18 mouse cellular contexts compared by ENCODE assay signal in genomic region chr2:117113762-117114161, GRCm38 (mm10). TPM values are rescaled to one million over a fixed set of nuclear protein-coding genes. Genes with fewer than 3 reads are reported as not detected.
DNase-seq lines count a peak whose midpoint lies in the region; ATAC-seq and TF ChIP-seq lines count a peak whose summit lies in the region.
"Had no signal": no experiment of that assay in that cellular context is flagged by ENCODE, and none has a peak within 500 bp of the region (broad histone marks: within the 10 kb centered on the region; RNA-seq: fewer than 3 reads in every experiment).

No protein-coding gene starts in this region.

- H3K4me3 ChIP-seq in embryonic facial prominence, embryonic 14.5 days (ENCODE audit: low read depth, low read length), result no peak overlapping the region
- no peak overlapping the region for H3K4me3 ChIP-seq in embryonic facial prominence, embryonic 10.5 days
- no peak overlapping the region for H3K4me3 ChIP-seq in intestine, embryonic 14.5 days (ENCODE audit: low read depth, low read length)
- H3K4me3 ChIP-seq in intestine, postnatal 0 days (ENCODE audit: low read depth, low read length), result no peak overlapping the region
- H3K4me3 ChIP-seq in liver, postnatal 0 days (ENCODE audit: low read depth, low read length), result no peak overlapping the region
- no peak overlapping the region for H3K4me3 ChIP-seq in liver, embryonic 12.5 days
- no peak overlapping the region for H3K4me3 ChIP-seq in intestine, embryonic 15.5 days (replicated peaks)
- H3K4me3 ChIP-seq: embryonic facial prominence, embryonic 15.5 days; limb, embryonic 15.5 days had no signal

- no peaks in the 10 kb centered on the region for H3K9me3 ChIP-seq in embryonic facial prominence, embryonic 14.5 days (ENCODE audit: control insufficient read depth, low read length)
- no peaks in the 10 kb centered on the region for H3K9me3 ChIP-seq in embryonic facial prominence, embryonic 10.5 days
- H3K9me3 ChIP-seq in intestine, embryonic 14.5 days (ENCODE audit: control insufficient read depth, low read length), result no peaks in the 10 kb centered on the region
- H3K9me3 ChIP-seq in intestine, postnatal 0 days (ENCODE audit: control insufficient read depth), result no peaks in the 10 kb centered on the region
- H3K9me3 ChIP-seq in liver, postnatal 0 days (ENCODE audit: low read length), result no peaks in the 10 kb centered on the region
- no peaks in the 10 kb centered on the region for H3K9me3 ChIP-seq in liver, embryonic 12.5 days (replicated peaks)
- H3K9me3 ChIP-seq in intestine, embryonic 15.5 days, result no peaks in the 10 kb centered on the region
- H3K9me3 ChIP-seq: embryonic facial prominence, embryonic 15.5 days; limb, embryonic 15.5 days had no signal

- no peak for TF ChIP-seq CTCF in intestine, postnatal 0 days (IDR thresholded peaks at IDR 0.05; ENCODE audit: low read depth)
- TF ChIP-seq CTCF in liver, postnatal 0 days (IDR thresholded peaks at IDR 0.05; ENCODE audit: low read depth), result no peak

- no peaks in the 10 kb centered on the region for H3K36me3 ChIP-seq in embryonic facial prominence, embryonic 14.5 days (ENCODE audit: control insufficient read depth, insufficient read depth, low read length)
- no peaks in the 10 kb centered on the region for H3K36me3 ChIP-seq in embryonic facial prominence, embryonic 10.5 days (replicated peaks)
- no peaks in the 10 kb centered on the region for H3K36me3 ChIP-seq in intestine, embryonic 14.5 days (ENCODE audit: control insufficient read depth, insufficient read depth, low read length)
- no peaks in the 10 kb centered on the region for H3K36me3 ChIP-seq in intestine, postnatal 0 days (ENCODE audit: control insufficient read depth, insufficient read depth)
- no peaks in the 10 kb centered on the region for H3K36me3 ChIP-seq in liver, postnatal 0 days (replicated peaks; ENCODE audit: insufficient read depth, low read length)
- H3K36me3 ChIP-seq in liver, embryonic 12.5 days, result no peaks in the 10 kb centered on the region
- H3K36me3 ChIP-seq in intestine, embryonic 15.5 days, result no peaks in the 10 kb centered on the region
- H3K36me3 ChIP-seq: embryonic facial prominence, embryonic 15.5 days; limb, embryonic 15.5 days had no signal

- DNase-seq in embryonic facial prominence, embryonic 14.5 days (ENCODE audit: low spot score), result peak; percentile 40
- no peak for DNase-seq in embryonic facial prominence, embryonic 10.5 days (ENCODE audit: low spot score)
- DNase-seq in intestine, embryonic 14.5 days (ENCODE audit: low spot score), result no peak
- no peak for DNase-seq in liver, postnatal 0 days
- no peak for DNase-seq in B cell, adult 2 months
- DNase-seq: adrenal gland, postnatal 10 days; cerebellum, adult 2 months; layer of hippocampus, adult 9-11 months; midbrain, embryonic 14.5 days; right cerebral cortex, postnatal 25 days; thymus, postnatal 36 days had no signal

- H3K4me1 ChIP-seq in embryonic facial prominence, embryonic 14.5 days (ENCODE audit: control insufficient read depth, insufficient read depth, low read length), result no peaks in the 10 kb centered on the region; the same call in 1 of the 2 replicates
- H3K4me1 ChIP-seq in embryonic facial prominence, embryonic 10.5 days, result peaks cover 12% of the 10 kb centered on the region
- peaks cover 3% of the 10 kb centered on the region; the same call in 1 of the 2 replicates for H3K4me1 ChIP-seq in intestine, embryonic 14.5 days (replicated peaks; ENCODE audit: control insufficient read depth, insufficient read depth, low read length)
- H3K4me1 ChIP-seq in intestine, postnatal 0 days (replicated peaks; ENCODE audit: control insufficient read depth, insufficient read depth, low read length), result no peaks in the 10 kb centered on the region
- no peaks in the 10 kb centered on the region for H3K4me1 ChIP-seq in liver, postnatal 0 days (ENCODE audit: insufficient read depth)
- H3K4me1 ChIP-seq in liver, embryonic 12.5 days, result no peaks in the 10 kb centered on the region; the same call in 1 of the 2 replicates
- H3K4me1 ChIP-seq in intestine, embryonic 15.5 days (replicated peaks), result no peaks in the 10 kb centered on the region
- H3K4me1 ChIP-seq: embryonic facial prominence, embryonic 15.5 days had no signal

- peak; percentile 64 for TF ChIP-seq EP300 in liver, postnatal 0 days (IDR thresholded peaks at IDR 0.05; ENCODE audit: low read depth)

- H3K27ac ChIP-seq in embryonic facial prominence, embryonic 14.5 days (replicated peaks; ENCODE audit: low read depth, low read length), result no peak overlapping the region
- H3K27ac ChIP-seq in embryonic facial prominence, embryonic 10.5 days (replicated peaks), result no peak overlapping the region
- H3K27ac ChIP-seq in intestine, embryonic 14.5 days (ENCODE audit: low read depth), result peak overlapping the region; percentile 47; the same call in 1 of the 2 replicates
- H3K27ac ChIP-seq in intestine, postnatal 0 days (ENCODE audit: low read depth, low read length), result no peak overlapping the region
- H3K27ac ChIP-seq in liver, postnatal 0 days (ENCODE audit: low read depth), result no peak overlapping the region
- no peak overlapping the region for H3K27ac ChIP-seq in liver, embryonic 12.5 days
- H3K27ac ChIP-seq in intestine, embryonic 15.5 days, result no peak overlapping the region
- H3K27ac ChIP-seq: limb, embryonic 15.5 days; macrophage had no signal

- ATAC-seq in embryonic facial prominence, embryonic 14.5 days (ENCODE audit: low read depth), result no peak
- no peak for ATAC-seq in intestine, embryonic 14.5 days (replicated peaks; ENCODE audit: low FRiP score, low TSS enrichment, low read depth)
- no peak for ATAC-seq in intestine, postnatal 0 days
- ATAC-seq in liver, postnatal 0 days, result peak; percentile 61
- ATAC-seq in liver, embryonic 12.5 days, result no peak
- peak; percentile 49 for ATAC-seq in intestine, embryonic 15.5 days

- H3K4me2 ChIP-seq in embryonic facial prominence, embryonic 14.5 days (ENCODE audit: low read depth, low read length), result no peak overlapping the region
- H3K4me2 ChIP-seq in intestine, embryonic 14.5 days (ENCODE audit: low read length), result peak overlapping the region; percentile 13; the same call in 1 of the 2 replicates
- H3K4me2 ChIP-seq in intestine, postnatal 0 days (replicated peaks; ENCODE audit: low read depth), result no peak overlapping the region
- no peak overlapping the region for H3K4me2 ChIP-seq in liver, postnatal 0 days (ENCODE audit: low read depth, low read length)
- H3K4me2 ChIP-seq in liver, embryonic 12.5 days, result no peak overlapping the region
- no peak overlapping the region for H3K4me2 ChIP-seq in intestine, embryonic 15.5 days (replicated peaks)
- H3K4me2 ChIP-seq: embryonic facial prominence, embryonic 15.5 days; limb, embryonic 15.5 days had no signal

- WGBS in embryonic facial prominence, embryonic 14.5 days, result 48% methylated on average over 4 of the region's 4 CpGs
- WGBS in embryonic facial prominence, embryonic 10.5 days, result 64% methylated on average over 4 of the region's 4 CpGs
- 40% methylated on average over 4 of the region's 4 CpGs for WGBS in intestine, embryonic 14.5 days
- WGBS in intestine, postnatal 0 days, result 61% methylated on average over 4 of the region's 4 CpGs
- whole genome bisulfite sequencing in liver, postnatal 0 days (ENCODE audit: insufficient replicate concordance), result 51% methylated on average over 4 of the region's 4 CpGs
- WGBS in liver, embryonic 12.5 days (ENCODE audit: insufficient replicate concordance), result 61% methylated on average over 4 of the region's 4 CpGs
- whole genome bisulfite sequencing in intestine, embryonic 15.5 days, result 36% methylated on average over 4 of the region's 4 CpGs

- H3K9ac ChIP-seq in embryonic facial prominence, embryonic 14.5 days (ENCODE audit: low read depth, low read length), result no peak overlapping the region
- H3K9ac ChIP-seq in intestine, embryonic 14.5 days (ENCODE audit: low read length), result no peak overlapping the region
- H3K9ac ChIP-seq in intestine, postnatal 0 days (ENCODE audit: low read depth, low read length), result no peak overlapping the region
- H3K9ac ChIP-seq in liver, postnatal 0 days (replicated peaks), result no peak overlapping the region
- no peak overlapping the region for H3K9ac ChIP-seq in liver, embryonic 12.5 days
- no peak overlapping the region for H3K9ac ChIP-seq in intestine, embryonic 15.5 days
- H3K9ac ChIP-seq: embryonic facial prominence, embryonic 15.5 days; limb, embryonic 15.5 days had no signal

- no peaks in the 10 kb centered on the region for H3K27me3 ChIP-seq in embryonic facial prominence, embryonic 14.5 days (replicated peaks; ENCODE audit: control insufficient read depth, insufficient read depth, low read length)
- no peaks in the 10 kb centered on the region for H3K27me3 ChIP-seq in embryonic facial prominence, embryonic 10.5 days (replicated peaks; ENCODE audit: low read depth, poor library complexity, severe bottlenecking)
- H3K27me3 ChIP-seq in intestine, embryonic 14.5 days (replicated peaks; ENCODE audit: control insufficient read depth, insufficient read depth, low read length), result no peaks in the 10 kb centered on the region
- H3K27me3 ChIP-seq in intestine, postnatal 0 days (replicated peaks; ENCODE audit: control insufficient read depth, insufficient read depth, low read length), result no peaks in the 10 kb centered on the region
- H3K27me3 ChIP-seq in liver, postnatal 0 days (ENCODE audit: insufficient read depth, low read length), result no peaks in the 10 kb centered on the region
- H3K27me3 ChIP-seq in liver, embryonic 12.5 days (replicated peaks), result peaks cover 9% of the 10 kb centered on the region; the same call in 1 of the 2 replicates
- H3K27me3 ChIP-seq in intestine, embryonic 15.5 days (replicated peaks), result no peaks in the 10 kb centered on the region
- H3K27me3 ChIP-seq: CH12.LX; embryonic facial prominence, embryonic 15.5 days; limb, embryonic 15.5 days had no signal

RNA-seq across cellular contexts. Expression of gene Spred1, which starts 7.4 kb away (rescaled TPM):
- 26.6 and 27.5 TPM in 2 replicates for polyA plus RNA-seq in embryonic facial prominence, embryonic 14.5 days (2014; fragmentation: Nextera tagmentation; extraction: Ambion mirVana)
- 13.8 and 14.5 TPM in 2 replicates for polyA plus RNA-seq in embryonic facial prominence, embryonic 10.5 days (2016; fragmentation: Nextera tagmentation; extraction: Ambion mirVana)
- polyA plus RNA-seq in intestine, embryonic 14.5 days (2014; fragmentation: Nextera tagmentation; extraction: Ambion mirVana), result 14.0 and 15.3 TPM in 2 replicates
- polyA plus RNA-seq in intestine, postnatal 0 days (2015; fragmentation: Nextera tagmentation; extraction: Ambion mirVana), result 5.1 and 5.7 TPM in 2 replicates
- 2.7 and 2.8 TPM in 2 replicates for polyA plus RNA-seq in liver, postnatal 0 days (2015; fragmentation: Nextera tagmentation; extraction: Ambion mirVana)
- polyA plus RNA-seq in liver, embryonic 12.5 days (2016; fragmentation: Nextera tagmentation; extraction: Ambion mirVana), result 6.4 and 6.9 TPM in 2 replicates
- polyA plus RNA-seq in intestine, embryonic 15.5 days (2015; fragmentation: Nextera tagmentation; extraction: Ambion mirVana), result 10.1 and 13.0 TPM in 2 replicates

Comparison
In these comparisons a context has a peak if more than half of its experiments do, and no peak if none do; other contexts are left out.
1. ATAC-seq: peak in liver, postnatal 0 days (single experiment) and intestine, embryonic 15.5 days (single experiment); none in embryonic facial prominence, embryonic 14.5 days (single experiment), intestine, embryonic 14.5 days (single experiment), intestine, postnatal 0 days (single experiment) and liver, embryonic 12.5 days (single experiment).